Mouse (Mus musculus): ENCODE data around the gene Sec14l2. TPM values are rescaled to one million over a fixed set of nuclear protein-coding genes. Genes with fewer than 3 reads are reported as not detected.

Gene Sec14l2
- 1 to 10 TPM; 1.1 to 1.4 TPM for total RNA-seq (2023)

DNA sequence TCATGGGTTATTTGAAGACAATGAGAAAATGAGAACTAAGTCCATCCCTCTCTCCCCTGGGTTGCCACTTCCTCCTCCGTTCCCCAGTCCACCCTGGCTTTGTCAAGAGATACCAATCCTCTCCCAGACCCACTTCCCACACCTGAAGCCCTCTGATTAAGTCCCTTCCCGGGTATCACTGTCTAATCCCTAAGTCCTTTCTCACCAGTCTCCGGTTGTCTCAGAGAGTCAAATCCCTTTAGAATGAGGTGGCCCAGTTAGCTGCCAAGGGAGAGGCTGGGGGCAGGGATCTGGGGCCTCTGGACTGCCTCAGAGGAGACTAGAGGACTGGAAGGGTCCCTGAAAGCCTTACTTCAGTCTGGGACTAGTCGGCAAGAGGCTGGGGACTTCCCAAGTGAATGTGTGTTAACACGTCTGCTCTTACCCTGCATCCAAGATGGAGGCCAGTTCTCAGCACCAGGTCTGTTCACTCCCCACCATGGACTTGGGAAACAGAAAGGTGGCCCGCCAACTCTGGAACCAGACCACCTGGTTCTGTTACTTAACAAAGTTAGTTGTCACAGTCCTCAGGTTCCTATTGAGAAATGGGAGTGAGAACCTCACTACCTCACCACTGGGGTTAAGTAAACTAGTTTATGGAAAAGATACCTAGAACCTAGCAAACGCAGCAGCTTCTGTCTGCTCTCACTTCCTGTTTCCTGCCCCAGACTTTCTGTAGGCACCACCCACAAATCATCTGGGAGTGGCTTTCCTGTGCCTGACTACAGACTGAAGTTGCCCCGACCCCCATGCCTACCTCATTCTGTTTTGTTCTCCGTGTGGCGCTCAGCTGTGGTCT, at the start of gene Sec14l2:
Gene Sec14l2 (minus strand): TSS at position 674 of the 838 bp plus-strand sequence.

DNA sequence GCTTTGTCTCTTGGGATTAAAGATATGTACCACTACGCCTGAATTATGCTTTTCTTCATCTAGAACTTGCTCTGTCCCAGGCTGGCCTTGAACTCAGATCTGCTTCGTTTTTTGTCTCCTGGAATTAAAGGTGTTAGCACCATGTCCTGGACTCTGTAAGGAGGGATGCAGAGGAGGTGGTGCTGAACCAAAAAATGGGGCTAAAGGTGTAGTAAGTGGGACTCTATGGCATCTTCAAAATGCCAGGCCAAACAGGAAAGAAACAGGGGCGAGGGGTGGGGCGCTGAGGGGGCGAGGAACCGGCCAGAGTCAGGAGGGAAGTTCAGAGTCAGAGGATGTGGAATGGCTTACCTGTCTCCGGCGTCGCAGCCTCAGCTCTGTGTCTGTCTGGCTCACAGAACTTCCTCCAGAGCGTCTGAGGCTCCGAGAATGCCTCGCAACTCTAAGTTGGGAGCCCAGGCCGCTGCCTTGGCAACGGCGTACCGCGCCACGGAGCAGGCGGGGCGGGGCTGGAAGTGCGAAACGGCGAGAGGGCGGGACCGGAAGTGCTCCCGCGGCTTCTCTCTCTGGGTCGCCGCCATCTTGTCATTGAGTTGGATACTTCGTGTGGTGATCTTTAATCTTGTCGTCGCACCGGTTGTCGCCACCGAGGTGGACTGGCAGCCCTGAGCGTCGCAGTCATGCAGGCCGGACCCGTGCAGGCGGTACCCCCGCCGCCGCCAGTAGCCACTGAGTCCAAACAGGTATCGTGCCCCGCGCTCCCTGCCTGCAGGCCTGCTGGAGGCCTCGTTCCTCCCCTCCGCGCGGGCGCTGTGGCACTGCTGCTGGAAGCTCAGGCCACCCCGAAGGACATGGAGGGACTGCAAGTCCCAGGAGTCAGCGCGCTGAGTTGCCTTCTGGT, 36.8 kb upstream of the Sec14l2 start, which contains the start of the genes Ccdc157 and Sf3a1:
Gene Ccdc157 (minus strand): TSS at position 486 of the 901 bp plus-strand sequence.
Gene Sf3a1 (plus strand): TSS at position 543 of the 901 bp plus-strand sequence.

DNA sequence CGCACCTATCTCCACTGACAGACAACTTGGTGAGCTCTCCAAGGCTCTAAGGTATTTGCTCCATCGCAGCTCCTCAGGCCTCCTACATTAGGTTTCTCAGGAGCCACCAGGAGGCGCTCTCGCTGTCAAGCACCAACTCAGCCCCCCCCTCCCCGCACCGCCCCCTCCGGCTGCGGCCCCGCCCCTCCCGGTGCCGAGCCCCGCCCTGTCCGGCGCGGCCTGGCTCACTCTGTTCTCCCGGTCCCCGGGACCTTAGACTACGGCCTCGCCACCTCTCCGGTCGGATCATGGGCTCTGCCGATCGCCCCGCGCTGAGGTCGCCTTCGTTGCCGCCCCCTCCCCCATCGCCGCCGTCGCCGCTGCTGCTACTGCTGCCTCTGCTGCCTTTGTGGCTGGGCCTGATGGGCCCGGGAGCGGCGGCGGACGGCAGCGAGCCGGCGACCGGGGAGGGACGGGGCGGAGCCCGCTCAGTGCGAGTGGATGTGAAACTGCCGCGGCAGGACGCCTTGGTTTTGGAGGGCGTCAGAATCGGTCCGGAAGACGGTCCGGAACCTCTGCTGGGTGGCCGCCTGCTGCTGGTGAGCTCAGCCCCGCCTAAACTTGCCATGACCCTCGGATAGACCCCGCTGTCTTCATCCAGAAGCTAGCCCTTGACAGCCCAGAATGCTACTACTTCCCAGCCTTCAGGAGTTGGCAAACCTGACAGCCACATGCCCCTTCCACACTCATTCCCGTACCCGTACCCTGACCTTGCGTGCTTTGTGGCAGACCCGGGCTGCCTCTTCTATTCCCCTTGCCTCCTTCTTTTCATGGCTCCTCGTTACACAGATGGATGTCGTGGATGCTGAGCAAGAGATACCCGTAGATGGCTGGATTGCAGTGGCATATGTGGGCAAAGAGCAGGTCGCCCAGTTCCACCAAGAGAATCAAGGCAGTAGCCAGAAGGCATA, 12.0 kb upstream of the Sec14l2 start, which contains the start of gene Rnf215:
Gene Rnf215 (plus strand): TSS at position 217 of the 950 bp plus-strand sequence.

DNA sequence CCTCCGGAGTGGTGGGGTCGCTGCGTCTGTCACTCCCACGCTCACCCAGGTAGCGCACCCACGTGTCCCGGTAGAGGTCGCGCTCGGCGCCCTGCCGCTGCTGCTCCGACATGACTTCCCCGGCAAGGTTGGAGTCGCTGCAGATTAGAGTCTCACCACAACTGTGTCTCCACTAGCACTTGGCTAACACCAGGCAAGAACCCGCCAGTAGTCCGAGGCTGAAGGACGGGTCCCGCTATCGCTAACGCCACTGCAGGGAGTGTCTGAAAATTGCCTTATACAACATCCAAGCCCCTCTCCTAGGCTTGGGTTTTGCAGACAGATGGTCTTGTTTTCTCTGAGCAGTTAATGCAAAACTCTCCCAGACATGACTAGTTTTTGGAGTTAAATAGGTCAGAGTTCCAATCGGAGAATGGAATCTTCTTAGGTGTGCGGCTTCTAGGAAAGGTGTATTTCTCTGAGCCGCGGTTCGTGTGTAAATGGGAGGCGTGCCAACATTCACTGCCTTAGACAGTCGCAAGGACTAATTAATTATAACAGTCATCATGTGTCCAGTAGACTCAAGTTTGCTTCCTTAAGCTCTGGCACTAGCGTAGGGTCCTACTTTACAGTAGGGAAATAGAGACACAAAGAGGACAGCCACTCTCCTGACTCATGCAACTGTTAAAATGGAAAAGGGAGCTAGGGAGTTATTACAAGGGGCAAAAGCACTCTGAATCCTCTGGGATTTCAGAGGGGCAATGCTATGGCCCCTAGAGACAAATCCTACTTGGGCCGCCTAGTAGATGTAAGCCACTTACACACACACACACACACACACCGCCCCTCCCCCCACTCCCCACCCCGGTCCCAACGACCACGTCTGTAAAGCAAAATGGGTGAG, 27.8 kb downstream of the Sec14l2 start, which contains the start of gene Mtfp1:
Gene Mtfp1 (minus strand): TSS at position 275 of the 883 bp plus-strand sequence.

DNA sequence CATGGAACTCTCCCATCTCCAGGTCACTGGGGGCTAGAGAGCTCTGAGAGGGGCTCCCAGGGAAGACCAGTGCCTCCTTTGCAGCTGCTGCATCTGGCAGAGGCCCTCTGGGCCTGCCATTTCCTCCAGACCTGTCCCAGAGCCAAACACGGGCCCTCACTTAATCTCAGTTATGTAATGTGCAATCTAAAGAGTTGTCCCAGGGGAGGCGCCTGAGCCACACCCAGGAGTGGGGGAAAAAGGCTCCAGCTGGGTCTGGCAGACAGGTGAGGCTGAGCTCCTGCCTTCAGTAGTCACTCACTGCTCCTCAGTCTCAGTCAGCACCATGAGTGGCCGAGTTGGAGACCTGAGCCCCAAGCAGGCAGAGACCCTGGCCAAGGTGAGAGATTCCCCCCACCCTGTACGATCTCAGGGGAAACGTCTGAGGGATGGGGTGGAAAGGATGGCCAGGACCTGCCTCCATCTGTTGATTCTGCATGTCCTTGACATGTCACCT, 58.5 kb downstream of the Sec14l2 start, which contains the start of gene Sec14l3:
Gene Sec14l3 (plus strand): TSS at position 215 of the 496 bp plus-strand sequence.

Other genes with a start within 250 kb of the Sec14l2 start
- gene 4921536K21Rik, start 228.3 kb downstream of the Sec14l2 start, total RNA-seq (2023), result 1 to 10 TPM in 1 of 2 experiments, under 1 TPM in 1; 0.46 to 1.2 TPM
- 10 to 100 TPM in 1 of 2 experiments, 1 to 10 TPM in 1; 6.8 to 11.7 TPM for gene Dusp18, start 228.2 kb downstream of the Sec14l2 start, total RNA-seq (2023)
- gene Slc35e4, start 208.8 kb downstream of the Sec14l2 start, total RNA-seq (2023), result 1 to 10 TPM; 7.7 to 9.3 TPM
- 10 to 100 TPM; 20.1 to 21.7 TPM for gene Tcn2, start 191.3 kb downstream of the Sec14l2 start, total RNA-seq (2023)
- 10 to 100 TPM; 81.9 to 90.6 TPM for gene Pes1, start 159.4 kb downstream of the Sec14l2 start, total RNA-seq (2023)
- gene 4930556J24Rik, start 146.6 kb downstream of the Sec14l2 start, total RNA-seq (2023), result not detected
- gene Gal3st1, start 139.8 kb downstream of the Sec14l2 start, total RNA-seq (2023), result not detected
- not detected for gene Sec14l4, start 92.0 kb downstream of the Sec14l2 start, total RNA-seq (2023)
- not detected for gene Sec14l3, start 58.6 kb downstream of the Sec14l2 start, total RNA-seq (2023)
- gene Mtfp1, start 28.0 kb downstream of the Sec14l2 start, total RNA-seq (2023), result 1 to 10 TPM; 1.9 to 4.8 TPM
- gene Rnf215, start 11.8 kb upstream of the Sec14l2 start, total RNA-seq (2023), result 10 to 100 TPM; 33.9 to 34.8 TPM
- gene Ccdc157, start 36.9 kb upstream of the Sec14l2 start, total RNA-seq (2023), result 1 to 10 TPM; 5.9 to 10.0 TPM
- 10 to 100 TPM; 59.4 to 78.9 TPM for gene Sf3a1, start 36.9 kb upstream of the Sec14l2 start, total RNA-seq (2023)
- 10 to 100 TPM; 35.2 to 48.3 TPM for gene Tbc1d10a, start 63.4 kb upstream of the Sec14l2 start, total RNA-seq (2023)
- 1 to 10 TPM; 2.3 to 3.0 TPM for gene Castor1, start 94.8 kb upstream of the Sec14l2 start, total RNA-seq (2023)
- gene Osm, start 113.0 kb upstream of the Sec14l2 start, total RNA-seq (2023), result 1 to 10 TPM; 4.4 to 8.0 TPM
- not detected for gene Lif, start 134.1 kb upstream of the Sec14l2 start, total RNA-seq (2023)

All from B cell, adult 67 days (primary cell).